Mouse (Mus musculus) intestine, embryonic 14.5 days (tissue): ENCODE results near the gene Pbx1. TPM values are rescaled to one million over a fixed set of nuclear protein-coding genes. Genes with fewer than 3 reads are reported as not detected.

Experiments
- ATAC-seq: fragments of 200-750 bp; cut with Nextera tagmentation; replicated peaks from 2 replicates; pipeline ENCODE4 v1.8.0; 2017; ENCODE audit warnings: low read depth, moderate number of reproducible peaks, moderate TSS enrichment, moderate library complexity; ENCODE audit not compliant: low FRiP score, low TSS enrichment
- DNase-seq: peaks from one replicate; pipeline ENCODE4 v3.0.0-alpha.2; 2018; ENCODE audit warnings: low spot score
- H3K27ac ChIP-seq: fragments of 300-500 bp; sonication (generic); 2 replicates; pipeline ENCODE4 v1.5.1; 2014; ENCODE audit warnings: low read depth, mild to moderate bottlenecking, control low read depth
- H3K27me3 ChIP-seq: fragments of 300-500 bp; sonication (generic); replicated peaks from 2 replicates; pipeline ENCODE4 v1.6.1; 2014; ENCODE audit warnings: low read length, control low read depth; ENCODE audit not compliant: control insufficient read depth, insufficient read depth
- H3K36me3 ChIP-seq: fragments of 300-500 bp; sonication (generic); 2 replicates; pipeline ENCODE4 v1.6.1; 2014; ENCODE audit warnings: low read length, control low read depth; ENCODE audit not compliant: control insufficient read depth, insufficient read depth
- H3K4me1 ChIP-seq: fragments of 300-500 bp; sonication (generic); replicated peaks from 2 replicates; pipeline ENCODE4 v1.6.1; 2014; ENCODE audit warnings: low read length, control low read depth, mixed read lengths; ENCODE audit not compliant: control insufficient read depth, insufficient read depth
- H3K4me2 ChIP-seq: fragments of 300-500 bp; sonication (generic); 2 replicates; pipeline ENCODE4 v1.6.1; 2014; ENCODE audit warnings: low read length
- H3K4me3 ChIP-seq: fragments of 300-500 bp; sonication (generic); 2 replicates; pipeline ENCODE4 v1.5.1; 2014; ENCODE audit warnings: low read depth, low read length, control low read depth, mixed read lengths
- H3K9ac ChIP-seq: fragments of 300-500 bp; sonication (generic); 2 replicates; pipeline ENCODE4 v1.6.1; 2014; ENCODE audit warnings: mild to moderate bottlenecking, low read length
- H3K9me3 ChIP-seq: fragments of 300-500 bp; sonication (generic); 2 replicates; pipeline ENCODE4 v1.6.1; 2016; ENCODE audit warnings: low read length, control low read depth; ENCODE audit not compliant: control insufficient read depth
- WGBS: fragments of 180-500 bp; shearing (Covaris S2); extraction: QIAGEN DNeasy Blood & Tissue Kit; methylation state at CpG from one replicate; pipeline ENCODE4 v1.1.7; 2014; 5-methylcytosine and 5-hydroxymethylcytosine counted together
- polyA plus RNA-seq: library from polyadenylated mRNA; unstranded; fragments of >200 nt; fragmentation: Nextera tagmentation; extraction: Ambion mirVana; gene quantifications from 2 replicates; pipeline ENCODE4 v1.2.1, GENCODE M21; 2014

Gene Pbx1
- polyA plus RNA-seq, 1 experiment from 2014 or later: 37.3 TPM

GRCm38 (mm10) chr1:168215468-168215867, 216.6 kb downstream of the Pbx1 start:
- WGBS: 54% methylated on average over 6 of the region's 6 CpGs

GRCm38 (mm10) chr1:168214040-168214443, 218.0 kb downstream of the Pbx1 start:
- H3K9ac ChIP-seq: no peak overlapping the region
- DNase-seq (peak; percentile 87), ATAC-seq (peak; percentile 63; the same call in 1 of the 2 replicates)
- H3K27ac ChIP-seq: no peak overlapping the region
- H3K36me3 ChIP-seq: peaks cover 7% of the 10 kb centered on the region
- H3K4me2 ChIP-seq: no peak overlapping the region
- no peaks in the 10 kb centered on the region for H3K27me3 ChIP-seq
- WGBS: 17% methylated on average over 5 of the region's 5 CpGs
- no peak overlapping the region for H3K4me3 ChIP-seq
- no peaks in the 10 kb centered on the region for H3K9me3 ChIP-seq
- H3K4me1 ChIP-seq: peaks cover 31% of the 10 kb centered on the region

More at GRCm38 (mm10) chr1:168215468-168215867, 216.6 kb downstream of the Pbx1 start:
- Histone ChIP-seq H3K4me1 (peaks cover 38% of the 10 kb centered on the region), H3K27ac (0 out of 2 replicates have a peak overlapping the region, but pooled peaks have one; percentile 34), H3K9me3 (no peaks in the 10 kb centered on the region), H3K36me3 (no peaks in the 10 kb centered on the region), H3K27me3 (no peaks in the 10 kb centered on the region), H3K4me3 (no peak overlapping the region), H3K9ac (no peak overlapping the region), H3K4me2 (no peak overlapping the region)
- ATAC-seq: no peak
- no peak for DNase-seq

GRCm38 (mm10) chr1:168213595-168213994, 218.5 kb downstream of the Pbx1 start:
- ATAC-seq (no peak), DNase-seq (no peak)
- Histone ChIP-seq H3K4me3 (no peak overlapping the region), H3K4me1 (peaks cover 31% of the 10 kb centered on the region), H3K27me3 (no peaks in the 10 kb centered on the region), H3K36me3 (peaks cover 11% of the 10 kb centered on the region), H3K9ac (no peak overlapping the region), H3K9me3 (no peaks in the 10 kb centered on the region), H3K4me2 (no peak overlapping the region), H3K27ac (no peak overlapping the region)
- 25% methylated on average over 3 of the region's 3 CpGs for WGBS

GRCm38 (mm10) chr1:168210401-168210800, 221.7 kb downstream of the Pbx1 start:
- ATAC-seq (no peak), DNase-seq (no peak)
- no peaks in the 10 kb centered on the region for H3K9me3 ChIP-seq
- H3K36me3 ChIP-seq: peaks cover 28% of the 10 kb centered on the region
- peaks cover 15% of the 10 kb centered on the region for H3K4me1 ChIP-seq
- no peak overlapping the region for H3K27ac ChIP-seq
- H3K4me2 ChIP-seq: no peak overlapping the region
- H3K27me3 ChIP-seq: no peaks in the 10 kb centered on the region
- no peak overlapping the region for H3K9ac ChIP-seq
- WGBS: 94% methylated on average over 5 of the region's 5 CpGs
- no peak overlapping the region for H3K4me3 ChIP-seq

GRCm38 (mm10) chr1:168200570-168201156, 231.4 kb downstream of the Pbx1 start:
- Histone ChIP-seq H3K4me3 (no peak overlapping the region), H3K27ac (no peak overlapping the region), H3K36me3 (peaks cover 43% of the 10 kb centered on the region), H3K9me3 (no peaks in the 10 kb centered on the region), H3K27me3 (no peaks in the 10 kb centered on the region), H3K4me1 (no peaks in the 10 kb centered on the region), H3K9ac (no peak overlapping the region), H3K4me2 (no peak overlapping the region)
- no peak for ATAC-seq
- WGBS: 96% methylated on average over 13 of the region's 13 CpGs
- no peak for DNase-seq

GRCm38 (mm10) chr1:168198276-168198675, 233.8 kb downstream of the Pbx1 start:
- H3K4me3 ChIP-seq: no peak overlapping the region
- H3K9ac ChIP-seq: no peak overlapping the region
- H3K27ac ChIP-seq: no peak overlapping the region
- WGBS: 87% methylated on average over 5 of the region's 5 CpGs
- no peak for ATAC-seq
- H3K4me2 ChIP-seq: no peak overlapping the region
- H3K27me3 ChIP-seq: no peaks in the 10 kb centered on the region
- no peak for DNase-seq
- H3K36me3 ChIP-seq: peaks cover 55% of the 10 kb centered on the region
- H3K9me3 ChIP-seq: no peaks in the 10 kb centered on the region
- H3K4me1 ChIP-seq: no peaks in the 10 kb centered on the region

- no peak overlapping the region for H3K4me3 ChIP-seq
- 76% methylated on average over 3 of the region's 3 CpGs for WGBS
- no peak overlapping the region for H3K27ac ChIP-seq
- no peak overlapping the region for H3K4me2 ChIP-seq
- no peaks in the 10 kb centered on the region for H3K4me1 ChIP-seq
- H3K9me3 ChIP-seq: no peaks in the 10 kb centered on the region
- H3K9ac ChIP-seq: no peak overlapping the region
- no peak for ATAC-seq
- DNase-seq: no peak
- H3K36me3 ChIP-seq: peaks cover 54% of the 10 kb centered on the region
- H3K27me3 ChIP-seq: no peaks in the 10 kb centered on the region
Observed at GRCm38 (mm10) chr1:168197908-168198258, 234.2 kb downstream of the Pbx1 start.

GRCm38 (mm10) chr1:168197195-168197907, 234.7 kb downstream of the Pbx1 start:
- DNase-seq: no peak
- Histone ChIP-seq H3K4me2 (no peak overlapping the region), H3K27me3 (no peaks in the 10 kb centered on the region), H3K27ac (no peak overlapping the region), H3K9me3 (no peaks in the 10 kb centered on the region), H3K36me3 (peaks cover 49% of the 10 kb centered on the region), H3K4me3 (no peak overlapping the region), H3K4me1 (no peaks in the 10 kb centered on the region), H3K9ac (no peak overlapping the region)
- no peak for ATAC-seq
- WGBS: 85% methylated on average over 6 of the region's 6 CpGs

GRCm38 (mm10) chr1:168193364-168193763, 238.7 kb downstream of the Pbx1 start:
- Histone ChIP-seq H3K9me3 (no peaks in the 10 kb centered on the region), H3K4me3 (no peak overlapping the region), H3K27me3 (no peaks in the 10 kb centered on the region), H3K36me3 (peaks cover 36% of the 10 kb centered on the region), H3K9ac (no peak overlapping the region), H3K27ac (no peak overlapping the region), H3K4me1 (no peaks in the 10 kb centered on the region), H3K4me2 (no peak overlapping the region)
- no peak for DNase-seq
- ATAC-seq: no peak
- WGBS: 83% methylated on average over 7 of the region's 7 CpGs
